Mouse (Mus musculus) cortical plate, adult 2 months (tissue): ENCODE results near the gene Deaf1.

Experiments used
- CTCF ChIP-seq: fragments of 200-500 bp; IDR thresholded peaks from 2 replicates; pipeline ENCODE4 v1.5.1; 2011; ENCODE audit warnings: mild to moderate bottlenecking, control low read depth, low read length; ENCODE audit not compliant: insufficient read depth; ENCODE audit errors: extremely low read depth
- POLR2A ChIP-seq: fragments of 200-500 bp; IDR thresholded peaks from 2 replicates; pipeline ENCODE4 v1.6.1; 2011; ENCODE audit warnings: mild to moderate bottlenecking, low read length, control low read depth; ENCODE audit not compliant: insufficient read depth; ENCODE audit errors: extremely low read depth

- TF ChIP-seq POLR2A, result no peak
- no peak for TF ChIP-seq CTCF
Measured at GRCm38 (mm10) chr7:141330706-141331105, 3.2 kb upstream of the Deaf1 start.
